Mouse (Mus musculus) brown adipose tissue, adult 24 weeks (tissue): ENCODE results near the gene Iars. TPM values are rescaled to one million over a fixed set of nuclear protein-coding genes. Genes with fewer than 3 reads are reported as not detected.

ENCODE experiments used
- H3K27ac ChIP-seq: fragments of 200-500 bp; replicated peaks from 2 replicates; pipeline ENCODE4 v1.5.1; 2012; ENCODE audit warnings: low read depth, mild to moderate bottlenecking, low read length
- H3K4me1 ChIP-seq: fragments of 200-500 bp; 2 replicates; pipeline ENCODE4 v1.6.1; 2012; ENCODE audit warnings: low read length, mixed read lengths; ENCODE audit not compliant: control insufficient read depth, insufficient read depth, insufficient read length
- H3K4me3 ChIP-seq: fragments of 200-500 bp; 2 replicates; pipeline ENCODE4 v1.5.1; 2012; ENCODE audit warnings: low read depth, mild to moderate bottlenecking, low read length, moderate library complexity; ENCODE audit not compliant: insufficient read depth
- polyA plus RNA-seq: library from polyadenylated mRNA; stranded (reverse); fragments of >200 nt; gene quantifications from 2 replicates; pipeline ENCODE4 v1.2.4, GENCODE M21; 2012; ENCODE audit not compliant: missing spikeins, insufficient read depth, insufficient read length

Iars gene
- polyA plus RNA-seq = 14.9 and 15.5 TPM in 2 replicates

GRCm38 (mm10) chr13:49681351-49682232 is at the start of gene Iars:
Gene Iars (plus strand): TSS chr13:49682100.
- H3K4me3 ChIP-seq = peak within 1 kb of the TSS; percentile 81
- peak within 1 kb of the TSS; percentile 79 for H3K27ac ChIP-seq
- H3K4me1 ChIP-seq = 0 out of 2 replicates have a peak, but pooled peaks cover 4% of the 10 kb centered on the region

- no peaks in the 10 kb centered on the region for H3K4me1 ChIP-seq
- no peak overlapping the region for H3K27ac ChIP-seq
- H3K4me3 ChIP-seq = no peak overlapping the region
Measured at GRCm38 (mm10) chr13:49639965-49640364, 41.9 kb upstream of the Iars start.

- Histone ChIP-seq H3K4me1 (no peaks in the 10 kb centered on the region), H3K4me3 (no peak overlapping the region), H3K27ac (no peak overlapping the region)
Measured at GRCm38 (mm10) chr13:49642650-49643049, 39.2 kb upstream of the Iars start.

GRCm38 (mm10) chr13:49643669-49644362 is 38.1 kb upstream of the Iars start:
- H3K4me3 ChIP-seq = no peak overlapping the region
- H3K27ac ChIP-seq = no peak overlapping the region
- H3K4me1 ChIP-seq = no peaks in the 10 kb centered on the region

- no peak overlapping the region for H3K27ac ChIP-seq
- H3K4me1 ChIP-seq = no peaks in the 10 kb centered on the region
- no peak overlapping the region for H3K4me3 ChIP-seq
Measured at GRCm38 (mm10) chr13:49644731-49645529, 37.0 kb upstream of the Iars start.

GRCm38 (mm10) chr13:49646019-49646418 is 35.9 kb upstream of the Iars start:
- Histone ChIP-seq H3K27ac (no peak overlapping the region), H3K4me1 (no peaks in the 10 kb centered on the region), H3K4me3 (no peak overlapping the region)

- no peak overlapping the region for H3K27ac ChIP-seq
- H3K4me1 ChIP-seq = no peaks in the 10 kb centered on the region
- no peak overlapping the region for H3K4me3 ChIP-seq
Measured at GRCm38 (mm10) chr13:49651136-49651535, 30.8 kb upstream of the Iars start.

- Histone ChIP-seq H3K27ac (no peak overlapping the region), H3K4me1 (no peaks in the 10 kb centered on the region), H3K4me3 (peak overlapping the region; percentile 59; the same call in 1 of the 2 replicates)
Measured at GRCm38 (mm10) chr13:49651781-49652351, 30.0 kb upstream of the Iars start.

GRCm38 (mm10) chr13:49652481-49653179 is 29.3 kb upstream of the Iars start, which contains the start of the genes Cenpp and Nol8:
Gene Cenpp (minus strand): TSS chr13:49652785.
Gene Nol8 (plus strand): TSS chr13:49653078.
- H3K27ac ChIP-seq = peak within 1 kb of the TSS; percentile 74
- no peaks in the 10 kb centered on the region for H3K4me1 ChIP-seq

GRCm38 (mm10) chr13:49653180-49653541 is 28.7 kb upstream of the Iars start:
- peak overlapping the region; percentile 74 for H3K27ac ChIP-seq

More at GRCm38 (mm10) chr13:49652481-49653179, 29.3 kb upstream of the Iars start, which contains the start of the genes Cenpp and Nol8:
- H3K4me3 ChIP-seq = peak within 1 kb of the TSS; percentile 66

GRCm38 (mm10) chr13:49677793-49678192 is 4.1 kb upstream of the Iars start:
- H3K27ac ChIP-seq = no peak overlapping the region
- no peak overlapping the region for H3K4me3 ChIP-seq
- H3K4me1 ChIP-seq = no peaks in the 10 kb centered on the region

More at GRCm38 (mm10) chr13:49653180-49653541, 28.7 kb upstream of the Iars start:
- peak overlapping the region; percentile 66 for H3K4me3 ChIP-seq
- H3K4me1 ChIP-seq = no peaks in the 10 kb centered on the region

GRCm38 (mm10) chr13:49682233-49682846 is 440 bp downstream of the Iars start:
- H3K27ac ChIP-seq = no peak overlapping the region
- H3K4me1 ChIP-seq = 0 out of 2 replicates have a peak, but pooled peaks cover 4% of the 10 kb centered on the region
- H3K4me3 ChIP-seq = peak overlapping the region; percentile 81

GRCm38 (mm10) chr13:49684266-49684665 is 2.4 kb downstream of the Iars start:
- no peak overlapping the region for H3K27ac ChIP-seq
- no peak overlapping the region for H3K4me3 ChIP-seq

More at GRCm38 (mm10) chr13:49684266-49684665, 2.4 kb downstream of the Iars start:
- 0 out of 2 replicates have a peak, but pooled peaks cover 4% of the 10 kb centered on the region for H3K4me1 ChIP-seq
